Mouse (Mus musculus): ENCODE measurements around the gene Wdr54.

Gene Wdr54

GRCm38 (mm10) chr6:83162701-83163100 is 6.5 kb upstream of the Wdr54 start:
- in situ Hi-C loops (cut with MboI; ENCODE audit: low pct_unique_long_range_greater_than_20kb in 1 of 2, low sequenced_read_pairs in 2 of 2, unreplicated experiment in 1 of 2): no loop called here

DNA sequence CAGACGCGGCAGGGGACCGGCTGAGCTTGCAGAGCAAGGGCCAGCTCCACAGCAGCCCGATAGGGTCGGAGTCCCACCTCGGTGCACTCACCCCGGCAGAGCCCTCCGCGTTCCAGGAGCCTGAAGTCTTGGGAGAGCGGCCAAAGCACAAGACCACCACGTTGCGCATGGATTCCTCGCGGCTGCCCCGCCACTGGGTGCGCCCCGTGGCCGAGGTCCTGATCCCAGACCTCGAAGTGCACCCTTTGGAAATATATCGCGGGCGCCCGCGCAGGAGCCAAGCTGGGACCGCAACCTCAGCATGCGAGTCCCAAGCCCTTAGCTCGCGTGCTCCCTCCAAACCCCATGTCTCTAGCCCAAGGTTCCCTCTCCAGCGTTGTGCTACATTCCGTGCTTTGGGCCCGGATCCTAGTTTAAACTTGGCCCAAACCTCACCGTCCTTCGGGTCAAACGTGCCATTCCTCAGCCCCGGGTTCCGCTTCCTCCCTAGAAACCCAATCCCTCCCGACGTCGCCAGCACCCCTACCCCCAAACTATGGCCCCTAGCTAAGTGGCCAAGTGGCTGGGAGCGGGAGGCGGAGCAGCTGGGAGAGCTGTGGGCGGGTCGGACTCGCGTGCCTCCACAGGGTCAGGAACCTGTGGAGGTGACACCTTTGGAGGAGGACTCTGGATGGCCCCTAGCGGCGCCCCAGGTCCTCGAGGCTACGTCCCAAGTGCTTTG is 5.9 kb upstream of the Wdr54 start:
- in situ Hi-C loops (cut with MboI; ENCODE audit: low pct_unique_long_range_greater_than_20kb in 1 of 2, low sequenced_read_pairs in 2 of 2, unreplicated experiment in 1 of 2): no loop called here

- in situ Hi-C loops (cut with MboI; ENCODE audit: low pct_unique_long_range_greater_than_20kb in 1 of 2, low sequenced_read_pairs in 2 of 2, unreplicated experiment in 1 of 2): no loop called here
These were observed 5.2 kb upstream of the Wdr54 start for GRCm38 (mm10) chr6:83161442-83161841.

DNA sequence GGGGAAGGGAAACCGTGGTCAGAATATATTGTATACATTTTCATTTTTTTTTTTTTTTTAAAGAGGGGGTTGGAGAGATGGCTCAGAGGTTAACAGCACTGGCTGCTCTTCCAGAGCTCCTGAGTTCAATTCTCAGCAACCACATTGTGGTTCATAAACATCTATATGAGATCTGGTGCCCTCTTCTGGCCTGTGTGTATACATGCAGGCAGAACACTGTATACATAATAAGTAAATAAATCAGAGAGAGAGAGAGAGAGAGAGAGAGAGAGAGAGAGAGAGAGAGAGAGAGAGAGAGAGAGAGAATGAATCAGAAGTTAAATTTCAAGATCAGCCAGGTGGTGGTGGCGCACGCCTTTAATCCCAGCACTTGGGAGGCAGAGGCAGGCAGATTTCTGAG is 3.3 kb upstream of the Wdr54 start:
- in situ Hi-C loops (cut with MboI; ENCODE audit: low pct_unique_long_range_greater_than_20kb in 1 of 2, low sequenced_read_pairs in 2 of 2, unreplicated experiment in 1 of 2): loop anchor here in 1 of 2 experiments (5.0 kb wide), 1 partner anchor 167 kb away; no protein-coding TSS in a partner anchor

- in situ Hi-C loops (cut with MboI; ENCODE audit: low pct_unique_long_range_greater_than_20kb in 1 of 2, low sequenced_read_pairs in 2 of 2, unreplicated experiment in 1 of 2): loop anchor here in 1 of 2 experiments (5.0 kb wide), 1 partner anchor 163 kb away; no protein-coding TSS in a partner anchor
These were observed 502 bp downstream of the Wdr54 start for GRCm38 (mm10) chr6:83155552-83156238.

DNA sequence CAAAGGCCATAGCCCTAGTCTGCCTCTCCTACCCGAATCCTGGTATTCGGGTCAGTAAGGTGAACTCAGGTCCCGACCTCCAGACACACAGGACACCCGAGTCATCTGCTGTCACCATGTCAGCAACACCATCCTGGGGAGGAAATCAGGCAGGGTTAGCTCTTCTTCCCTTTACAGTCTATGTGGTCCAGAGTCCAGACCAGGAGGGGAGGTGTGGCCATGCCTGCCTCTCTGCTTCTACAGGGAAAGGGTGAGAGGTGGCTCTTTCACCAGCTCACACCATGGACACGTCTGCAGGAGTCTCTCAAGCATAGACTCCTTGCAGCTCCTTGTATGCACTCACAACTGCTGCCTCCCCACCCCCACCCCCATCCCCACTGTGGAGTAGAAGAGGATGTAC is 2.7 kb downstream of the Wdr54 start:
- in situ Hi-C loops (cut with MboI; ENCODE audit: low pct_unique_long_range_greater_than_20kb in 1 of 2, low sequenced_read_pairs in 2 of 2, unreplicated experiment in 1 of 2): no loop called here

GRCm38 (mm10) chr6:83153038-83153437 is 3.2 kb downstream of the Wdr54 start:
- in situ Hi-C loops (cut with MboI; ENCODE audit: low pct_unique_long_range_greater_than_20kb in 1 of 2, low sequenced_read_pairs in 2 of 2, unreplicated experiment in 1 of 2): no loop called here

DNA sequence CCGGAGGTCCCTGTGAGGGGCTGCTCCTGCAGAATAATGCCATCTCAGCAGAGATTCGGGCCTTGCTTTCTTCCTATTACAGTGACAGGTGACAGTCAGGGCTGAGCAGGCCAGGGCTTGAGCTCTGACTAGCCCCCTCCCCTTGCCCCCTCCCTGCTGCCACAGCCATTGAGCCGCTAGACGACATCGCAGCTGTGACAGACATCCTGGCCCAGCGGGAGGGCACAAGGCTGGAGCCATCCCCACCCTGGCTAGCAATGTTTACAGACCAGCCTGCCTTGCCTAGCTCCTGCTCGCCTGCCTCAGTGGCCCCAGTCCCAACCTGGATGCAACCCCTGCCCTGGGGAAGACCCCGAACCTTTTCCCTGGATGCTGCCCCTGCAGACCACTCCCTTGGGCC is 4.5 kb downstream of the Wdr54 start:
- in situ Hi-C loops (cut with MboI; ENCODE audit: low pct_unique_long_range_greater_than_20kb in 1 of 2, low sequenced_read_pairs in 2 of 2, unreplicated experiment in 1 of 2): no loop called here

- in situ Hi-C loops (cut with MboI; ENCODE audit: low pct_unique_long_range_greater_than_20kb in 1 of 2, low sequenced_read_pairs in 2 of 2, unreplicated experiment in 1 of 2): no loop called here
These were observed 8.9 kb downstream of the Wdr54 start for GRCm38 (mm10) chr6:83147280-83147679.

- in situ Hi-C loops (cut with MboI; ENCODE audit: low pct_unique_long_range_greater_than_20kb in 1 of 2, low sequenced_read_pairs in 2 of 2, unreplicated experiment in 1 of 2): no loop called here
These were observed 10.4 kb downstream of the Wdr54 start for GRCm38 (mm10) chr6:83145805-83146204.

GRCm38 (mm10) chr6:83145209-83145608 is 11.0 kb downstream of the Wdr54 start:
- in situ Hi-C loops (cut with MboI; ENCODE audit: low pct_unique_long_range_greater_than_20kb in 1 of 2, low sequenced_read_pairs in 2 of 2, unreplicated experiment in 1 of 2): no loop called here

GRCm38 (mm10) chr6:83142886-83143285 is 13.3 kb downstream of the Wdr54 start:
- in situ Hi-C loops (cut with MboI; ENCODE audit: low pct_unique_long_range_greater_than_20kb in 1 of 2, low sequenced_read_pairs in 2 of 2, unreplicated experiment in 1 of 2): no loop called here

DNA sequence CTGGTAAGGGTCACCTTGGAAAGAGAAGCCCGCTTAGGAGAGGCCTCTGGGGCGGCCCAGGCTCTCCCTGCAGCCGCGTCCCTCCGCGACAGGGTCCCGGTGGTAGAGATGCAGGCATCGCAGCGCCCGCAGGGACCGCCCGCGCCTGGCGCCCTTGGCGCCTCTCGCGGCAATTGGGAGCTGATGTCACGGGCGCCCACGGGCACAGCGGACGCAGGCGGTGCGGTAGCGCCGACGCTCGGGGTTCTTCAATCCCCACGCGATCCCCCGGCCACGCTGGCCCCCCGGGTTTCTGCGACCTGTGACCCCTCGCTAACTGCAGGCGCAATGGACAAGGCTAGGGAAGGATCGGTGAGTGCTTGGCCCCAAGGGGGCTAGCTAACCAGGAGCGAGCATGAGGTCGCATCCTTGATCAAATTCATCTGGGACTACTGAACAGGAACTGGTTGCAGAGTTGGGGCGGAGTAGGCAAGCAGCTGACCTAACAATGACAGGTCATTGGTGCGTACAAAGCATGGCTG is 13.9 kb downstream of the Wdr54 start:
- in situ Hi-C loops (cut with MboI; ENCODE audit: low pct_unique_long_range_greater_than_20kb in 1 of 2, low sequenced_read_pairs in 2 of 2, unreplicated experiment in 1 of 2): no loop called here

DNA sequence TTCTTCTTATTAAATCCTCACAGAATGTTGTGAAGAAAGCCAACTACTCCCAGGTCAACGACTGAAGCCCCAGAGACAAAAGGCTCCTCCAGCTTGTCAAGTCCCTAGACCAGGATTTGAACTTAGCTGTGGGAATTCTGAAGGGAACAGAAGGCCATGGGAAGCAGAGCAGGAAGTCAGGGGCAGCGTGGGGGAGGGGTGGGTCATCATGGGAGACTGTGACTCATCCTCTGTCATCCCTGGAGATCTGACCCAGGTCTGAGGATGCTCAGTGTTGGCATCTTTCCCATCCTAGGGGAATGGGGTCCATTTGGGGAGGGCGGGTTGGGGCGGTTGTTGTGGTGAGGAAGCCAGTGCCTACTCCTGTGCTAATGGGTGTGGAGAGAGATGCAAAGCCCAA is 14.6 kb downstream of the Wdr54 start:
- in situ Hi-C loops (cut with MboI; ENCODE audit: low pct_unique_long_range_greater_than_20kb in 1 of 2, low sequenced_read_pairs in 2 of 2, unreplicated experiment in 1 of 2): no loop called here

GRCm38 (mm10) chr6:83140044-83140443 is 16.2 kb downstream of the Wdr54 start:
- in situ Hi-C loops (cut with MboI; ENCODE audit: low pct_unique_long_range_greater_than_20kb in 1 of 2, low sequenced_read_pairs in 2 of 2, unreplicated experiment in 1 of 2): no loop called here

GRCm38 (mm10) chr6:83138056-83138455 is 18.1 kb downstream of the Wdr54 start:
- in situ Hi-C loops (cut with MboI; ENCODE audit: low pct_unique_long_range_greater_than_20kb in 1 of 2, low sequenced_read_pairs in 2 of 2, unreplicated experiment in 1 of 2): no loop called here

DNA sequence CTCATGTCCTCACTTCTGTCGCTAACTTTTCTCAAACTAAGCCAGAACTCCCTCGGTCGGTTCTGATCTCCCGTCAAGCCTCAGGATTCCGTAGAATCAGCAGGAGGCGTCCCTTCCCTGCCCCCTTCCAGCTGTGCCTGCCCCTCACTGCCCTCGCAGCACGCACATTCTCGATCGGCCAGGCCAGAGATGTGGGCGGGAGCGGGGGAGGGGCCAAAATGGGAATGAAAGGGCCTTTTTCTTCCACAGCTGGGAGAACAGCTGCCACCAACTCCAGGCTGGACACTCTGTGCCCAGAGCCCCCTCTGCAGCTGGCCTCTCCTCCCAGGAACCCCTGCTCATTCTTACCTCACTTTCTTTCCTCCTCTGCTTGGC is 18.6 kb downstream of the Wdr54 start:
- in situ Hi-C loops (cut with MboI; ENCODE audit: low pct_unique_long_range_greater_than_20kb in 1 of 2, low sequenced_read_pairs in 2 of 2, unreplicated experiment in 1 of 2): no loop called here

DNA sequence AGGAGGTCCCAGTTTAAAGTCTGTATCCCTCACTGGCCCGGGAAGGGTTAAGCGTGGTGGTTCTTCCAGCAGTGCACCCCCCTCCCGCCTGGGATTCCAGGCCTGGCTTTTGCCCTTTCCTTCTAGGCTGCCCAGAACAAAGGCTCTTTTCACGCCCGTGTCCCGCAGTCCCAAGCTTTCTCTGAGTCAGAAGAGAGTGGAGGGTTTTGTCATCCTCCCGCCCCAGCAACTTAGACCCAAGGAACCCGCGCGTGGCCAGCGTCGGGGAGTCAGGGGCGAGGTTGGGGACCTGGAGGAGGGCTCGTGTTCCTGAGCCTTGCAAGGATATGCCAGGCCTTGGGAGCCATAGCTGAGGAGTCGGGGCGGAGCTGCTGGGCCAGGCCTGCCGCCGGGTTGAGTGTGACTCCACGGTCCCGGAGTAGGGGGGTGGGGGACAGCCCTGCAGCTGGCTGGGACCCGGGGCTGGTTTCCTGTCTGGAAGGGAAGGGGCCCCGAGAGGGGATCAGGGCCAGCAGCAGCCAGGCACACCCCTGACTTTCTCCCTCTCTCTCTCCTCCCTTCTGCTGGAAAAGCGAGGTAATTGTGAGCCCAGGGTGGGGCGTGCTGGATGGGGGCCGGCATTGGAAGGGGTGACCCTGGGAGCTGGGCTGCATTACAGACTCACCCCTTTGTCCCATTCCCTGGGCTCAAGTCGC is 19.2 kb downstream of the Wdr54 start:
- in situ Hi-C loops (cut with MboI; ENCODE audit: low pct_unique_long_range_greater_than_20kb in 1 of 2, low sequenced_read_pairs in 2 of 2, unreplicated experiment in 1 of 2): no loop called here

DNA sequence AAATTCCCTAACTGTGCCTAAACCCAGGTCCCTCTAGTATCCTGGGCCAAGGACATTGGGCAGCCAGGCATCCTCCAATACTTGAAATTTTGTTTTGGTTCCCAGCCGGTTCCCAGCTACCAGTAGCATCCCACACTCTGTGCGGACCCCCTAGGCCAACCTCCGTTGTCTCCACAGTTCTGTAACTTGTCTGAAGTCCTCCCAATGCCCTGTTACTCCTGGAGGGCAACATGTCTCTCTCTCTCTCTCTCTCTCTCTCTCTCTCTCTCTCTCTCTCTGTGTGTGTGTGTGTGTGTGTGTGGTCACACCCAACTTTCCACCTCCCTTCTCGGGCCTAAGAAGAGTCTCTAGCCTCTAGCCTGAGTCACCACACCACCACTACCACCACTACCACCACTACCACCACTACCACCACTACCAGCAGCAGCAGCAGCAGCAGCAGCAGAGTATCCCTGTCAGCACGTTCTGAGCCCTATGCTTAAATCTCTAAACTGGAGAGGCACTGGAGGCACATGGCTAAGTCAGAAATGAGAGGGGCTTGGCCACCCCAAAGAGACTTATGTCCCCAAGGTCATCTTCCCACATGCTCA is 19.8 kb downstream of the Wdr54 start:
- in situ Hi-C loops (cut with MboI; ENCODE audit: low pct_unique_long_range_greater_than_20kb in 1 of 2, low sequenced_read_pairs in 2 of 2, unreplicated experiment in 1 of 2): no loop called here

Measured in mouse embryonic stem cell (cell line).